Mouse (Mus musculus) forebrain, embryonic 15.5 days (tissue): ENCODE results near the gene Rufy4. TPM values are rescaled to one million over a fixed set of nuclear protein-coding genes. Genes with fewer than 3 reads are reported as not detected.
A peak's percentile ranks its signal among the peaks of the same experiment; 100 is the strongest.

Experiments used
- ATAC-seq: fragments of 200-750 bp; cut with Nextera tagmentation; replicated peaks from 2 replicates; pipeline ENCODE4 v1.8.0; 2017; ENCODE audit warnings: mild to moderate bottlenecking, moderate TSS enrichment, moderate library complexity
- H3K27ac ChIP-seq: fragments of 300-500 bp; sonication (generic); replicated peaks from 2 replicates; pipeline ENCODE4 v1.5.1; 2015; ENCODE audit warnings: mild to moderate bottlenecking, inconsistent platforms
- H3K27me3 ChIP-seq: fragments of 300-500 bp; sonication (generic); 2 replicates; pipeline ENCODE4 v1.6.1; 2015; ENCODE audit warnings: inconsistent platforms
- H3K36me3 ChIP-seq: fragments of 300-500 bp; sonication (generic); 2 replicates; pipeline ENCODE4 v1.6.1; 2015; ENCODE audit warnings: mild to moderate bottlenecking, inconsistent platforms
- H3K4me1 ChIP-seq: fragments of 300-500 bp; sonication (generic); 2 replicates; pipeline ENCODE4 v1.6.1; 2015; ENCODE audit warnings: inconsistent platforms
- H3K4me2 ChIP-seq: fragments of 300-500 bp; sonication (generic); replicated peaks from 2 replicates; pipeline ENCODE4 v1.6.1; 2015; ENCODE audit warnings: mild to moderate bottlenecking, inconsistent platforms
- H3K4me3 ChIP-seq: fragments of 300-500 bp; sonication (generic); 2 replicates; pipeline ENCODE4 v1.5.1; 2015; ENCODE audit warnings: mild to moderate bottlenecking, inconsistent platforms
- H3K9ac ChIP-seq: fragments of 300-500 bp; sonication (generic); replicated peaks from 2 replicates; pipeline ENCODE4 v1.6.1; 2015; ENCODE audit warnings: mild to moderate bottlenecking, inconsistent platforms
- H3K9me3 ChIP-seq: fragments of 300-500 bp; sonication (generic); 2 replicates; pipeline ENCODE4 v1.6.1; 2016; ENCODE audit warnings: inconsistent platforms
- WGBS: fragments of 180-500 bp; shearing (Covaris S2); methylation state at CpG from one replicate; pipeline ENCODE4 v1.1.7; 2015; ENCODE audit warnings: mixed read lengths; 5-methylcytosine and 5-hydroxymethylcytosine counted together
- polyA plus RNA-seq: library from polyadenylated mRNA; unstranded; fragments of >200 nt; fragmentation: Nextera tagmentation; extraction: Ambion mirVana; gene quantifications from 2 replicates; pipeline ENCODE4 v1.2.1, GENCODE M21; 2015

Rufy4 gene
- polyA plus RNA-seq, 1 experiment from 2014 or later: 0.14 TPM

GRCm38 (mm10) chr1:74109670-74110069 lies 15.7 kb upstream of the Rufy4 start:
- WGBS: 53% methylated on average over 2 of the region's 2 CpGs

GRCm38 (mm10) chr1:74110932-74111695 lies 14.2 kb upstream of the Rufy4 start:
- Histone ChIP-seq H3K9ac (no peak overlapping the region), H3K4me1 (peaks cover 23% of the 10 kb centered on the region), H3K27me3 (no peaks in the 10 kb centered on the region), H3K4me2 (no peak overlapping the region), H3K4me3 (no peak overlapping the region), H3K36me3 (no peaks in the 10 kb centered on the region), H3K9me3 (no peaks in the 10 kb centered on the region), H3K27ac (peak overlapping the region; percentile 77)
- peak; percentile 90 for ATAC-seq
- WGBS: 10% methylated on average over 8 of the region's 8 CpGs

More at GRCm38 (mm10) chr1:74109670-74110069, 15.7 kb upstream of the Rufy4 start:
- no peak overlapping the region for H3K9ac ChIP-seq
- no peak for ATAC-seq
- peaks cover 25% of the 10 kb centered on the region for H3K4me1 ChIP-seq
- H3K4me3 ChIP-seq: no peak overlapping the region
- H3K36me3 ChIP-seq: no peaks in the 10 kb centered on the region
- H3K27me3 ChIP-seq: no peaks in the 10 kb centered on the region
- H3K4me2 ChIP-seq: no peak overlapping the region
- H3K27ac ChIP-seq: no peak overlapping the region
- no peaks in the 10 kb centered on the region for H3K9me3 ChIP-seq

GRCm38 (mm10) chr1:74111696-74112030 lies 13.7 kb upstream of the Rufy4 start:
- WGBS: 19% methylated on average over 6 of the region's 6 CpGs
- Histone ChIP-seq H3K4me2 (no peak overlapping the region), H3K27ac (peak overlapping the region; percentile 77), H3K27me3 (no peaks in the 10 kb centered on the region), H3K4me1 (peaks cover 23% of the 10 kb centered on the region), H3K4me3 (no peak overlapping the region), H3K36me3 (no peaks in the 10 kb centered on the region), H3K9ac (no peak overlapping the region), H3K9me3 (no peaks in the 10 kb centered on the region)
- no peak for ATAC-seq

GRCm38 (mm10) chr1:74113071-74113470 lies 12.3 kb upstream of the Rufy4 start:
- no peak overlapping the region for H3K9ac ChIP-seq
- WGBS: 72% methylated on average over 3 of the region's 3 CpGs
- no peak for ATAC-seq

GRCm38 (mm10) chr1:74117876-74118275 lies 7.5 kb upstream of the Rufy4 start:
- no peak overlapping the region for H3K4me3 ChIP-seq
- no peak overlapping the region for H3K4me2 ChIP-seq
- 85% methylated on average over 6 of the region's 6 CpGs for WGBS
- H3K9ac ChIP-seq: no peak overlapping the region
- H3K36me3 ChIP-seq: no peaks in the 10 kb centered on the region
- no peaks in the 10 kb centered on the region for H3K27me3 ChIP-seq
- H3K4me1 ChIP-seq: peaks cover 24% of the 10 kb centered on the region
- no peak overlapping the region for H3K27ac ChIP-seq
- H3K9me3 ChIP-seq: no peaks in the 10 kb centered on the region
- ATAC-seq: no peak

More at GRCm38 (mm10) chr1:74113071-74113470, 12.3 kb upstream of the Rufy4 start:
- Histone ChIP-seq H3K9me3 (no peaks in the 10 kb centered on the region), H3K36me3 (no peaks in the 10 kb centered on the region), H3K4me3 (no peak overlapping the region), H3K4me2 (no peak overlapping the region), H3K27ac (no peak overlapping the region), H3K27me3 (no peaks in the 10 kb centered on the region), H3K4me1 (peaks cover 23% of the 10 kb centered on the region)

- peak; percentile 20; the same call in 1 of the 2 replicates for ATAC-seq
- no peak overlapping the region for H3K27ac ChIP-seq
- no peaks in the 10 kb centered on the region for H3K36me3 ChIP-seq
- no peak overlapping the region for H3K4me3 ChIP-seq
- H3K9ac ChIP-seq: no peak overlapping the region
- H3K4me1 ChIP-seq: peaks cover 22% of the 10 kb centered on the region
- H3K9me3 ChIP-seq: no peaks in the 10 kb centered on the region
- H3K4me2 ChIP-seq: no peak overlapping the region
- H3K27me3 ChIP-seq: no peaks in the 10 kb centered on the region
- 52% methylated on average over 1 of the region's 1 CpGs for WGBS
These were observed 6.2 kb upstream of the Rufy4 start for GRCm38 (mm10) chr1:74119115-74119514.

- Histone ChIP-seq H3K9me3 (no peaks in the 10 kb centered on the region), H3K4me3 (no peak overlapping the region)
- 77% methylated on average over 7 of the region's 7 CpGs for WGBS
These were observed 4.2 kb upstream of the Rufy4 start for GRCm38 (mm10) chr1:74121138-74121537.

GRCm38 (mm10) chr1:74121821-74122576 lies 3.3 kb upstream of the Rufy4 start:
- Histone ChIP-seq H3K4me2 (no peak overlapping the region), H3K4me3 (no peak overlapping the region), H3K27me3 (peaks cover 5% of the 10 kb centered on the region; the same call in 1 of the 2 replicates), H3K36me3 (no peaks in the 10 kb centered on the region), H3K27ac (no peak overlapping the region), H3K9ac (no peak overlapping the region), H3K4me1 (peaks cover 31% of the 10 kb centered on the region), H3K9me3 (no peaks in the 10 kb centered on the region)
- peak; percentile 42 for ATAC-seq
- 42% methylated on average over 9 of the region's 9 CpGs for WGBS

More at GRCm38 (mm10) chr1:74121138-74121537, 4.2 kb upstream of the Rufy4 start:
- no peak overlapping the region for H3K27ac ChIP-seq
- peaks cover 5% of the 10 kb centered on the region; the same call in 1 of the 2 replicates for H3K27me3 ChIP-seq
- no peak for ATAC-seq
- H3K4me1 ChIP-seq: peaks cover 31% of the 10 kb centered on the region
- H3K9ac ChIP-seq: no peak overlapping the region
- no peak overlapping the region for H3K4me2 ChIP-seq
- H3K36me3 ChIP-seq: no peaks in the 10 kb centered on the region

- 0 out of 2 replicates have a peak overlapping the region, but pooled peaks have one; percentile 2 for H3K4me3 ChIP-seq
These were observed 2.1 kb upstream of the Rufy4 start for GRCm38 (mm10) chr1:74123215-74123614.

GRCm38 (mm10) chr1:74124021-74124981 lies 1.0 kb upstream of the Rufy4 start, which contains the start of gene Tns1:
TSS of gene Tns1 (minus strand) at chr1:74124449.
- no peak within 1 kb of the TSS for H3K27ac ChIP-seq
- H3K9me3 ChIP-seq: no peaks in the 10 kb centered on the region
- H3K4me1 ChIP-seq: peaks cover 27% of the 10 kb centered on the region
- H3K9ac ChIP-seq: peak within 1 kb of the TSS; percentile 44
- H3K4me3 ChIP-seq: peak within 1 kb of the TSS; percentile 51
- WGBS: 2% methylated on average over 84 of the region's 84 CpGs
- peak; percentile 51 for ATAC-seq
- peaks cover 5% of the 10 kb centered on the region; the same call in 1 of the 2 replicates for H3K27me3 ChIP-seq
- peak within 1 kb of the TSS; percentile 94 for H3K4me2 ChIP-seq
- H3K36me3 ChIP-seq: no peaks in the 10 kb centered on the region

More at GRCm38 (mm10) chr1:74123215-74123614, 2.1 kb upstream of the Rufy4 start:
- no peak overlapping the region for H3K27ac ChIP-seq
- no peaks in the 10 kb centered on the region for H3K36me3 ChIP-seq
- H3K9me3 ChIP-seq: no peaks in the 10 kb centered on the region
- peak overlapping the region; percentile 94; the same call in 1 of the 2 replicates for H3K4me2 ChIP-seq
- ATAC-seq: no peak
- peaks cover 5% of the 10 kb centered on the region; the same call in 1 of the 2 replicates for H3K27me3 ChIP-seq
- no peak overlapping the region for H3K9ac ChIP-seq
- H3K4me1 ChIP-seq: peaks cover 31% of the 10 kb centered on the region
- 69% methylated on average over 8 of the region's 8 CpGs for WGBS

- no peak overlapping the region for H3K4me3 ChIP-seq
- no peaks in the 10 kb centered on the region for H3K27me3 ChIP-seq
- H3K27ac ChIP-seq: no peak overlapping the region
- WGBS: 89% methylated on average over 8 of the region's 8 CpGs
- no peak overlapping the region for H3K4me2 ChIP-seq
- no peaks in the 10 kb centered on the region for H3K36me3 ChIP-seq
- H3K4me1 ChIP-seq: no peaks in the 10 kb centered on the region
- no peak for ATAC-seq
- H3K9me3 ChIP-seq: no peaks in the 10 kb centered on the region
- H3K9ac ChIP-seq: no peak overlapping the region
These were observed 5.7 kb downstream of the Rufy4 start for GRCm38 (mm10) chr1:74130883-74131659.
